Mouse (Mus musculus): Measurements from ENCODE around the gene Ntm.

Ntm gene

DNA sequence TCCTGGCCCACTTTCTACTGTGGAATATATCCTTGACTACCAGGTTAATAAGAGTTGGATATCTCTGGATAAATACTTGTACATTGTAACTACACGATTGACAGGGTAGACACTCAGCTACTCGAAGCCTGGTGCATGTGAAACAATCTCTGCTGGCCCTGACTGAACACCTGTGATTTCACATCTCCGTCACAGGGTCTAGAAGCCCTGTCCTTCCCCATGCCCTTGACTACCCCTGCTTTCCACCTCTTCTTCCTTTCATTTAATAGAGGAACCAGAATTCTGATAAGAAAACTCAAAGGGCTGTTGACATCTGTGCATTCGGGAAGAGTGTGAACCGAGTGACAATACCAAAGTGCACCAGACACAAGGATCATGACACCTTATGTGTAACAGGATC, 566.8 kb downstream of the Ntm start:
- DNase-seq, result no peak

DNA sequence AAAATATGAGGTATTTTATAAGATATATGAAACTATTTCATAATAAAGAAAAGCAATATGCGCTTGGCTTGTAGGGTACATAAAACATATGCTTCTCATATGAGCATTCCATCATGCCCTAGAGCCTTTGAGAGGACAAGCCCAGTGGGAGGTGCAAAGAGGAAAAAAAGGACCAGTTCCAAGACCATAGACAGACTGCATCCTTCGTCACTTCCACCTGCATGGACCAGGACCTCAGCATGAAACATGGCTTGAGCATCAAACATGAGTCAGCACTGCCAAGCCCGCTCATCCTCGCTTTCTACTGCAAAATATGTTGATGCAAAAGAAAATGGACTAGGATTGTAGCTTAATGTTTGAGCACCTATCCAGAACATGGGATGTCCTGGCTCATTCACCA, 569.8 kb downstream of the Ntm start:
- no peak for DNase-seq

GRCm38 (mm10) chr9:29390796-29391517, 572.0 kb downstream of the Ntm start:
- DNase-seq, result no peak

- no peak for DNase-seq
Measured at GRCm38 (mm10) chr9:29389224-29389623, 573.7 kb downstream of the Ntm start.

DNA sequence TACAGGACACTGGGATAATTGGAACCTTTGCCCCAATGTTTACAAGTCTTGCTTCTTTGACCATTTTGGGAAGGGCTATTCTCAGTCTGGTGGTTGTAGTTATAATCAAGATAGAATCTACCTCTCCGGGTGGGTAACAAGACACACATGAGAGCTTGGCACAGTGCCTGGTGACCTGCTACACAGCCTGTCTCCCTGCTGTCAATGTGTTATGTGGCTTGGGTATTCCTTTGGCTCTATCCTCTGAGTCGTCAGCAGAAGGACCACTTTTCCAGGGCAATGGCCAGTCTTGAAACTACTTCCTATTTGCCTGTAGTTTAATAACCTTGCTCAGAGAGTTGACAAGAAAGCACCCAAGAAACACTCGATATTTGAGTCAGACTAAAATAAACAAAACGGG, 575.8 kb downstream of the Ntm start:
- DNase-seq, result no peak

DNA sequence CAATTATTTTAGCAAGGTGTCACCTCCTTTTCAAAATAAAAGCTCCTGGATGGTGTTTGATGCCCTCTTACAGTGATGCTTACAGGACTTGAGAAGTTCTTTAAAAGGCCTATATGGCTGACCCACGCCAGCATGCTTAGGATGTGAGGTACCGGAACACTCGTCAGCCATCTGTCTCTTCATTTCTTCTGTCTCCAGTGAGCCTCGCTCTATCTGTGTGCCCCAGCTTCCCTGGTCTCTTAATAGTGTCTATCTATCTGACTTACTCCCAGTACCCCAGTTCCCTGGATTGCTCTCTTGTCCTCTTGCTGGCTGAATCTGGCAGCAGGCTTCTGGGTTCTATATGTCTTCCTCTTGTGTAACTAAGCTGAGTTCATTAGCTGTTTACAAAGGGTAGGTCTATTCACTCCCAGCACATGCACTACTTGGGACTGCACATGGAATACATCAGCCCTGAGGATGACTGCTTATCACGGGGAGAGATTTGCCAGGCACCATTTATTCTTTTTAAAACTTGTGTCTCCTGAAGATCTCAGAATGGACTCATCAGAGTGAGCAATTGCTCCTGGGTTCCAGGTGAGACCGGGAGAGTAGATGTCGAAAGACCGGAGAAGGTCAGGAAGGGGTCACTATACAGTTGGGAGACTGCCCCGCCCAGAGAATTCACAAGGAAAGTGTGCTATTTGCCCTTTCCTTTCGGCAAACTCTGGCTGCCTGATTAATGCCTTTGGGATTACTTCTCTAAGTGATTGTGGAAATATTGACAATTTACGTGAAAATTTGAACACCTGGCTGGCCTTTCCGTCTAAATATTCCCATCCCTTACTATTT, 585.6 kb downstream of the Ntm start:
- no peak for DNase-seq

DNA sequence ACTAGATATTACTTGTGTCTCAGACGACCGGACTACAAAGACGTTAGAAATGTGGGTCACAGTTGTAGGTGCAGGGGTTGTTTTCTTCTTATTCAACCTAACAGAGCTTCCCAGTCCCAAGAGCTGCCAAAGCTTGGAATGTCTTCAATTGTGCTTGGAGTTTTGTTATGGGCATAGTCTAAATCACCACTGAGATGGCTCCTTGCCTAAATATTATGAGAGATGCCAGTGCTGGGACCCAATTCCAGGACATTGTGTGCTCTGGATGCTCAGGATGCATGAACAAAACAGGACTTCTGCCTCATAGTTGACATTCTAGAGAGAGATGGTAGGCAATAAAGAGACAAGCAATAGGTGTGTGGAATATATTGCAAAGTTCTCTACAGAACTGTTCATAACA, 591.6 kb downstream of the Ntm start:
- DNase-seq, result no peak

DNA sequence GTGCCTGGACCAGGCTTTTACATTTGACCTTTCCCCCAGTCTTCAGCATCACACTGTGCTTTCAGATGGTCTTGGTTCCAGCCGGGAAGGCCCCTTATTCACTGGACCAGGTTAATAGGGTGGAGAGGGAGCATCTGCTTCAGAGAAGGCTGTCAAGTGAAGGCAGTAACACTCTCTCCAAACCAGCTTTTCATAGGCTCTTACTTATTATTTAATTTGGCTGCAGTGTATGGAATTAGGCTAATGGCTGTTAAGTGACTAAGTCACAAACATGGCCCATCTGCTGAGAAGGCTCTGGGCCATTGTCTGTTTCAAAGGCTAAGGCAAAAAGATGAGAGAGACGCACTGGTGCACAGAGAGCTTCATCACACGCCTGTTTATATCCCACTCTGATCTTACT, 593.3 kb downstream of the Ntm start:
- DNase-seq, result no peak

GRCm38 (mm10) chr9:29368291-29368690, 594.6 kb downstream of the Ntm start:
- no peak for DNase-seq

- no peak for DNase-seq
Measured at GRCm38 (mm10) chr9:29357796-29358195, 605.1 kb downstream of the Ntm start.

DNA sequence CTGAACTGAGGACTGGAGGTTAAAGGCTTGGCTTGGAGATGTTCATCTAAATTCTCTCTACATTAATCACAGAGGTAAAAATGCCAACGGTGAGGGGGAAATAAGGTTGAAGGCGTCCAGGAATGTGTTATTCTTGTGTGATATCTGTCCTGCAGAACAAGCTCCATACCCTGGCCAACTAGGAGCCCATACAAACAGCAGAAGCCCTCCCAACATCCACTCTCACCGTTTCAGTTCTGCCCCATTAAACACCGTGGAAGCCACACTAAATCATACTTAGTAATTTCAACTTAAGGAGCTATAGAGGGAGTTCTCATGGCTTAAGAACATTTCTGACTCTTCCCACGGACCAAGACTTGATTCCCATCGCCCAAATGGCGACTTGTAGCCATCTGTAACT, 620.6 kb downstream of the Ntm start:
- DNase-seq, result no peak

- no peak for DNase-seq
Measured at GRCm38 (mm10) chr9:29341292-29341691, 621.6 kb downstream of the Ntm start.

DNA sequence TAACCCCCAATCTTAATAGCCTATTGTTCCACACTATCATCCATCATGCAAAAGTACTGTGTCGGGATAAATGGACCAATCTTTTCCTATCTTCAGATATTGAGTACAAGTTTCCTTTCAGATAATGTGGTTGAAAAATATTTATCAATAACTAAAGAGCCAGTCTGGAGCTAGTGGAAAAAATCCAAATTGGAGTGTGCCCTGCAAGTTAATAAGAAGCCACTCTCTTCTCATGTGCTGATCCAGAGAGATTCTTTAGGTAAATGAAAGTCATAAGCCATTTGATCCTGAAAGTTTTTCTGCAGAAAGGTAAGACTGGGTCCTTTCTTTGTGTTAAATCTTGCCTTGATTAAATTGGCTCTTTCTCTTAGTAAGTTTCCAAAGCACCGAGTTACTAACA, 627.3 kb downstream of the Ntm start:
- DNase-seq, result no peak

GRCm38 (mm10) chr9:29332296-29333090, 630.4 kb downstream of the Ntm start:
- peak in 1 of 2 experiments; percentile 8 for DNase-seq

GRCm38 (mm10) chr9:29330486-29330885, 632.5 kb downstream of the Ntm start:
- no peak for DNase-seq

DNA sequence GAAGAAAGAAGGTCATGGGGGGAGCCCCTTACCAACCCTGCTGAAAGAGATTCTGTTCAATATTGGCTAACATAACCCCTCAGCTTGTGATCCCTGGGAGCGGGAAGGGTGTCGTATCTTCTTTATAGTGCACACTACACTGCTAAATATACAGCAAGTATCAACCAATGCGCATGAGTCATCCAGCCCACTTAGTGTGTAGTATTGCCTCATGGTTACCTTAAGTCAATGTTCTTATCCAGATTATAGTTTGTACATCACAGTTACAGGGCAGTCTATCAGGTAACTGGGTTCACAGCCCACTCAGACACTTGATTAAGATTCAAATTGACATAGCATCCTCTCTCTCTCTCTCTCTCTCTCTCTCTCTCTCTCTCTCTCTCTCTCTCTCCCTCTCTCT, 636.7 kb downstream of the Ntm start:
- DNase-seq, result no peak

GRCm38 (mm10) chr9:29325137-29325536, 637.8 kb downstream of the Ntm start:
- no peak for DNase-seq

GRCm38 (mm10) chr9:29319197-29319596, 643.7 kb downstream of the Ntm start:
- no peak for DNase-seq

DNA sequence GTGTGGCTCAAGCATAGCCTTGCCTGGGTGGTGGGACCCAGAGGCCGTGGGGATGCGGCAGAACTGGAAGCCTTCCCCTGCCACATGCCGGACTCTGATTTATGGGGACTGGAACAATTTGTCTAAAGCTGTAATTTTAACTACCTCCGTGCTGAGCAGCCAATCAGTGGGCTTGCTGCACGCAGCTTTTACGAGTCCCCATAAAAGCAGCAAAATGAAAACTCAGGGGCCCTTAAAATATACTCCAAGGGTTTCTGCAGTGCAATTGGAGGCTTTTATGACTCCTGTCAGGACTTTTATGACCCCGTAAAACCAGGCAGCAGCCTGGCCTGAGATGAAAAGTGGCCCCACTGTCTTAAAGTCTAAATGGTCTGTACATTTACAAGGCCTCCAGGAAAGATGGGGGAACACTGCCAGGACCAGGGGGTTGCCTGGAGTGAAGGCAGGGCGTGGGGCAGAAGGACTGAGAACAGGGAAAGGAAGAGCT, 644.2 kb downstream of the Ntm start:
- DNase-seq, result no peak

GRCm38 (mm10) chr9:29317623-29318022, 645.3 kb downstream of the Ntm start:
- DNase-seq, result no peak

GRCm38 (mm10) chr9:29315842-29316241, 647.1 kb downstream of the Ntm start:
- DNase-seq, result no peak

GRCm38 (mm10) chr9:29306961-29307360, 656.0 kb downstream of the Ntm start:
- no peak for DNase-seq

DNA sequence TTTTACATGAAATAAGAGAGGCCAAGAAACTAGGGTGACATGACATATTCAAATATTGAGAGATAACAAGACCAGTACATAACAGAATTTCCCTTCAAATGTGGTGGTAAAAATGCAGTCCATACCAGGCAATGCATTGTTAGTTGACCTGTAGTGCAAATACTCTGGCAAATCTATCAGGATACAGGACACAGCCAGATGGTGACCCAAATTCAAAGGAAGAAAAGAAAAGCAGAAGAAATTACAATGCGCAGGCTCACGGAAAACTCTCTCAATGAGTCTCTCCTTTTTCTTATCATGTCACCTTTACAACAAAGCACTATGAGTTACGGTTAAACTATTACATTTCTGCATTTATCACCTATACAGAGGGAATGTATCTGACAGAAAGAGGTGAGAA, 664.6 kb downstream of the Ntm start:
- no peak for DNase-seq
